Mouse (Mus musculus) heart, embryonic 11.5 days (tissue): ENCODE data around the gene Myadml2. TPM values are rescaled to one million over a fixed set of nuclear protein-coding genes. Genes with fewer than 3 reads are reported as not detected.
"Not testable (repeated sequence)": the region's sequence is repeated elsewhere in the genome, so short reads cannot be mapped to it uniquely, and the experiment has no call there.

Source experiments
- ATAC-seq: fragments of 200-750 bp; cut with Nextera tagmentation; replicated peaks from 2 replicates; pipeline ENCODE4 v1.8.0; 2017; ENCODE audit warnings: moderate library complexity; ENCODE audit not compliant: insufficient number of reproducible peaks, low FRiP score, low TSS enrichment
- H3K27ac ChIP-seq: fragments of 300-500 bp; sonication (generic); 2 replicates; pipeline ENCODE4 v1.5.1; 2014; ENCODE audit warnings: mild to moderate bottlenecking, low read depth, low read length
- H3K27me3 ChIP-seq: fragments of 300-500 bp; sonication (generic); 2 replicates; pipeline ENCODE4 v1.6.1; 2014; ENCODE audit warnings: mild to moderate bottlenecking, low read length, mixed read lengths; ENCODE audit not compliant: control insufficient read depth, insufficient read depth
- H3K36me3 ChIP-seq: fragments of 300-500 bp; sonication (generic); 2 replicates; pipeline ENCODE4 v1.6.1; 2014; ENCODE audit warnings: mild to moderate bottlenecking, low read length, moderate library complexity, mixed read lengths; ENCODE audit not compliant: control insufficient read depth, insufficient read depth
- H3K4me1 ChIP-seq: fragments of 300-500 bp; sonication (generic); 2 replicates; pipeline ENCODE4 v1.6.1; 2014; ENCODE audit warnings: low read length; ENCODE audit not compliant: control insufficient read depth, insufficient read depth
- H3K4me2 ChIP-seq: fragments of 300-500 bp; sonication (generic); 2 replicates; pipeline ENCODE4 v1.6.1; 2014; ENCODE audit warnings: mild to moderate bottlenecking, moderate library complexity
- H3K4me3 ChIP-seq: fragments of 300-500 bp; sonication (generic); 2 replicates; pipeline ENCODE4 v1.5.1; 2014; ENCODE audit warnings: low read depth, low read length
- H3K9ac ChIP-seq: fragments of 300-500 bp; sonication (generic); 2 replicates; pipeline ENCODE4 v1.6.1; 2014; ENCODE audit warnings: mild to moderate bottlenecking, low read depth, low read length, moderate library complexity
- H3K9me3 ChIP-seq: fragments of 300-500 bp; sonication (generic); replicated peaks from 2 replicates; pipeline ENCODE4 v1.6.1; 2016; ENCODE audit warnings: low read length; ENCODE audit not compliant: control insufficient read depth
- whole genome bisulfite sequencing: fragments of 180-500 bp; shearing (Covaris S2); extraction: QIAGEN DNeasy Blood & Tissue Kit; methylation state at CpG from one replicate; pipeline ENCODE4 v1.1.7; 2014; ENCODE audit not compliant: insufficient replicate concordance; 5-methylcytosine and 5-hydroxymethylcytosine counted together
- polyA plus RNA-seq: library from polyadenylated mRNA; unstranded; fragments of >200 nt; fragmentation: Nextera tagmentation; extraction: Ambion mirVana; gene quantifications from 2 replicates; pipeline ENCODE4 v1.2.1, GENCODE M21; 2014

Myadml2 gene
- polyA plus RNA-seq, 1 experiment from 2014 or later = 8.1 TPM

- no peak for ATAC-seq
- WGBS = 84% methylated on average over 20 of the region's 20 CpGs
- H3K4me1 ChIP-seq = no peaks in the 10 kb centered on the region
- no peak overlapping the region for H3K4me3 ChIP-seq
- H3K4me2 ChIP-seq = no peak overlapping the region
- H3K9ac ChIP-seq = no peak overlapping the region
- no peak overlapping the region for H3K27ac ChIP-seq
- H3K36me3 ChIP-seq = peaks cover 13% of the 10 kb centered on the region; the same call in 1 of the 2 replicates
- H3K9me3 ChIP-seq = no peaks in the 10 kb centered on the region
- no peaks in the 10 kb centered on the region for H3K27me3 ChIP-seq
Measured at GRCm38 (mm10) chr11:120686650-120687272, 38.8 kb upstream of the Myadml2 start.

- ATAC-seq = no peak
- H3K4me3 ChIP-seq = no peak overlapping the region
- H3K4me1 ChIP-seq = no peaks in the 10 kb centered on the region
- H3K27me3 ChIP-seq = no peaks in the 10 kb centered on the region
- no peaks in the 10 kb centered on the region for H3K9me3 ChIP-seq
- no peak overlapping the region for H3K9ac ChIP-seq
- no peak overlapping the region for H3K4me2 ChIP-seq
- peaks cover 14% of the 10 kb centered on the region; the same call in 1 of the 2 replicates for H3K36me3 ChIP-seq
- 84% methylated on average over 2 of the region's 2 CpGs for WGBS
- H3K27ac ChIP-seq = no peak overlapping the region
Measured at GRCm38 (mm10) chr11:120684660-120685059, 36.7 kb upstream of the Myadml2 start.

GRCm38 (mm10) chr11:120684086-120684485 is 36.1 kb upstream of the Myadml2 start:
- H3K27ac ChIP-seq = no peak overlapping the region
- H3K4me3 ChIP-seq = no peak overlapping the region
- H3K9ac ChIP-seq = no peak overlapping the region
- no peak overlapping the region for H3K4me2 ChIP-seq
- no peaks in the 10 kb centered on the region for H3K4me1 ChIP-seq
- peaks cover 11% of the 10 kb centered on the region; the same call in 1 of the 2 replicates for H3K36me3 ChIP-seq
- no peaks in the 10 kb centered on the region for H3K9me3 ChIP-seq
- 75% methylated on average over 2 of the region's 2 CpGs for WGBS
- no peak for ATAC-seq
- H3K27me3 ChIP-seq = no peaks in the 10 kb centered on the region

- 74% methylated on average over 3 of the region's 3 CpGs for WGBS
- ATAC-seq = no peak
- Histone ChIP-seq H3K4me2 (no peak overlapping the region), H3K9ac (no peak overlapping the region), H3K9me3 (no peaks in the 10 kb centered on the region), H3K27me3 (no peaks in the 10 kb centered on the region), H3K4me3 (no peak overlapping the region), H3K36me3 (peaks cover 10% of the 10 kb centered on the region; the same call in 1 of the 2 replicates), H3K27ac (no peak overlapping the region), H3K4me1 (no peaks in the 10 kb centered on the region)
Measured at GRCm38 (mm10) chr11:120683536-120683935, 35.6 kb upstream of the Myadml2 start.

- 89% methylated on average over 5 of the region's 5 CpGs for WGBS
- no peaks in the 10 kb centered on the region for H3K4me1 ChIP-seq
- H3K27me3 ChIP-seq = no peaks in the 10 kb centered on the region
- H3K9ac ChIP-seq = no peak overlapping the region
- H3K4me2 ChIP-seq = no peak overlapping the region
- H3K36me3 ChIP-seq = peaks cover 13% of the 10 kb centered on the region; the same call in 1 of the 2 replicates
- H3K27ac ChIP-seq = no peak overlapping the region
- H3K4me3 ChIP-seq = no peak overlapping the region
- H3K9me3 ChIP-seq = no peaks in the 10 kb centered on the region
- no peak for ATAC-seq
Measured at GRCm38 (mm10) chr11:120682683-120683082, 34.7 kb upstream of the Myadml2 start.

- Histone ChIP-seq H3K4me3 (no peak overlapping the region), H3K4me2 (no peak overlapping the region), H3K9me3 (no peaks in the 10 kb centered on the region), H3K36me3 (peaks cover 9% of the 10 kb centered on the region; the same call in 1 of the 2 replicates), H3K4me1 (peaks cover 2% of the 10 kb centered on the region; the same call in 1 of the 2 replicates), H3K27me3 (no peaks in the 10 kb centered on the region), H3K9ac (no peak overlapping the region), H3K27ac (no peak overlapping the region)
- no peak for ATAC-seq
- WGBS = 70% methylated on average over 3 of the region's 3 CpGs
Measured at GRCm38 (mm10) chr11:120679909-120680308, 32.0 kb upstream of the Myadml2 start.

- WGBS = 86% methylated on average over 4 of the region's 4 CpGs
- no peak overlapping the region for H3K27ac ChIP-seq
- peaks cover 6% of the 10 kb centered on the region; the same call in 1 of the 2 replicates for H3K36me3 ChIP-seq
- H3K4me2 ChIP-seq = no peak overlapping the region
- no peaks in the 10 kb centered on the region for H3K27me3 ChIP-seq
- ATAC-seq = no peak
- no peak overlapping the region for H3K9ac ChIP-seq
- H3K9me3 ChIP-seq = no peaks in the 10 kb centered on the region
- peaks cover 8% of the 10 kb centered on the region for H3K4me1 ChIP-seq
- H3K4me3 ChIP-seq = no peak overlapping the region
Measured at GRCm38 (mm10) chr11:120676951-120677350, 29.0 kb upstream of the Myadml2 start.

- not testable (repeated sequence) for H3K4me3 ChIP-seq, H3K36me3 ChIP-seq, ATAC-seq, H3K4me2 ChIP-seq, H3K4me1 ChIP-seq, H3K9me3 ChIP-seq, H3K9ac ChIP-seq, H3K27me3 ChIP-seq, H3K27ac ChIP-seq
- WGBS = 80% methylated on average over 4 of the region's 5 CpGs
Measured at GRCm38 (mm10) chr11:120675875-120676274, 27.9 kb upstream of the Myadml2 start.

- 36% methylated on average over 12 of the region's 12 CpGs for WGBS
- ATAC-seq = no peak
- Histone ChIP-seq H3K4me1 (peaks cover 8% of the 10 kb centered on the region), H3K4me3 (peak overlapping the region; percentile 74), H3K4me2 (peak overlapping the region; percentile 86), H3K9ac (peak overlapping the region; percentile 90), H3K27me3 (no peaks in the 10 kb centered on the region), H3K36me3 (peaks cover 3% of the 10 kb centered on the region; the same call in 1 of the 2 replicates), H3K9me3 (no peaks in the 10 kb centered on the region), H3K27ac (peak overlapping the region; percentile 89)
Measured at GRCm38 (mm10) chr11:120673594-120674122, 25.7 kb upstream of the Myadml2 start.
